Mouse (Mus musculus) bone marrow macrophage, adult 2 months (primary cell): Measurements from ENCODE around the gene Ptch1.

ENCODE experiments used
- CTCF ChIP-seq: IDR thresholded peaks from 2 replicates; pipeline ENCODE4 v1.5.1; 2012; ENCODE audit warnings: low read depth, mild to moderate bottlenecking, low read length, moderate library complexity
- POLR2A ChIP-seq: IDR thresholded peaks from 2 replicates; pipeline ENCODE4 v1.6.1; 2012; ENCODE audit warnings: mild to moderate bottlenecking, low read depth, low read length, borderline replicate concordance

GRCm38 (mm10) chr13:63530371-63530764 lies 43.0 kb downstream of the Ptch1 start:
- no peak for TF ChIP-seq CTCF
- no peak for TF ChIP-seq POLR2A
